Mouse (Mus musculus) v-Abl transformed pro-B cells (cell line): ENCODE measurements around the gene Tmem178b.

Source experiments
- in situ Hi-C, 2 experiments: fragments of 400-800 bp; cut with MboI; formaldehyde crosslinking; loops; one replicate each; pipeline ENCODE4 v1.15.1; 2025; ENCODE audit not compliant: unreplicated experiment in 2 of 2

The Tmem178b gene

GRCm38 (mm10) chr6:39872901-39873591 lies at the start of gene Tmem178b:
Gene Tmem178b, plus strand, starts transcription at chr6:39873271.
- in situ Hi-C loops = no loop called here

DNA sequence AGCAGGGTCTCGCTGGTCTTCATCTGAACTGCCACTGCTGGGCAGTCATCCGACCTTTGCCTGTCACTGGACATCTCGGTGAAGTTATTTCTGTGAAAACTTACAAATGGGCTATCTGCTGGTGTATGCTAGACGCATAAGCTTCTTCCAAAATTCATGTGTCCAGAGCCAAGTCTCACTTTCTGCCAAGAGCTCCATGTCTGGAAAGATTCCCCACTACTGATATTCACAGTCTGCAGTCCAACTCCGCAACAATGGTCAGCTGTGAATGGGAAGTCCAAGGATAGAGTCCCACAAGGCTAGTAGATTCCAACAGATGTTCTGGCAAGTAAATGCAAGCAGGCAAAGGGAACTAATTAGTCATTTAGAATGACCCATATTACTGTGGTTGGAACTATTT lies 44.3 kb upstream of the Tmem178b start:
- in situ Hi-C loops = no loop called here

DNA sequence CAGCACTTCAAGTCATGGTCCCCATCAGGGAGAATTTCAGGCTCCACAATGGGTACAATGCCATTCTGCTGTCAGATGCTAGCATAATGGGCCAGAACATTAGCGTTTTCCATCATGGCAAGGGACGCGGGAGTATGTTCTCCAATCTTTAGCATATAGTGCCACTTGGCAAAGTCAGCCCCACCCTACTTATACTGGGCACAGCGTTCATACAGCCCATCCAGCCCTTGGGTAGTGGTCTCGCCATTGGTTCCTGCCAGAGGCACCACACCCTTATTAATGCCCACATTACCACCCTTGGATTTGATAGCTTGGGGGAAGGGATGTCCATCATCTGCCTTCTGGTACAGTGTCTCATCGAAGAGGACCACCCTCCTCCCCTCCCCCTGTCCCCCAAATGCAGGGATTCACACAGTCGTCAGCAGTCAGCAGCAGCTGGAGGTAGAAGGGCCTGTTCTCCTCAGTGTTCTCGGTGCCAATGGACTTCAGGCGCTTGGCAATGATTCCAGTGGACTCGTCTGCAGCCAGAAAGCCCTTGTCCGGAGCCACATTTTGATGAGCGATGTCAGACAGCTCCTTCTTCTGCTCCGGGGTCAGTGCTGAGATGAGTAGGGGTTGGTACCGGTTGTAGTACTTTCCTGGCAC lies 29.3 kb upstream of the Tmem178b start:
- in situ Hi-C loops = no loop called here

DNA sequence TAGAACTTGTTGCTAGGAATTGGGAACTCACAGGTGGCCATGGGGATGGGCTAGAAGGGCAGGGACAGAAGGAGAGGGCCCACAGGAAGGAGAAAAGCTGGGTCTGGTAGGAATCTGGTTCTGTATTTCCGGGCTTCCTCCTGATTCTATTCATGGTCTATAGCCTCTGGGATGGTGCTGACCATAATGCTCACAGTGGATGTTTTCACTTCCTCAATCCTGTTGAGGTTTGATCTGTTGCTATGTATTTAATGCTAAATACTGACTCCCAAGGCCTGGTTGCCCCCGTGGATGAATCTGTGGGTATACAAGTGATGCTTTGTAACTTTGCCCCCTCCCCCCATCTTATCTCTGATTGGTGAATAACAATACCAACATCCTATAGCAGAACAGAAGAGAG lies 25.5 kb upstream of the Tmem178b start:
- in situ Hi-C loops = no loop called here

DNA sequence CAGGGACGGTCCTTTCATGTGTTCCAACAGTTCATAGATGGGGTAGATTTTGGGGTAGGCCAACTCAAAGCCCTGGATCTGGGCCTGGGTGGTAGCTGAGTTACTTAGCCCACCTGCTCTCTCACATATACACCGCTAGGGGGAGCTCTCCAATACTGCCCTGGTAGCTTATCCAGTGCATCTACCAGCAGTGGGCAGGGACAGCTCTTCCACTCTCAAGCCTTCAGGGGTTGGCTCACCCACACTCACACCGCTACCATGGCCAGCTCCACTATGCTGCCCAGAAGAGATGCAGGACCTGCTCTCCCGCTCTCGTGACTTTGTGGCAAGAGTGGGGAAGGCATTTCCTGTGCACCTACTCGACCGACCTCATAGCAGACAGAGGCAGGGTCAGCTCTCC lies 24.3 kb upstream of the Tmem178b start:
- in situ Hi-C loops = no loop called here

GRCm38 (mm10) chr6:39849667-39850066 lies 23.4 kb upstream of the Tmem178b start:
- in situ Hi-C loops = no loop called here

DNA sequence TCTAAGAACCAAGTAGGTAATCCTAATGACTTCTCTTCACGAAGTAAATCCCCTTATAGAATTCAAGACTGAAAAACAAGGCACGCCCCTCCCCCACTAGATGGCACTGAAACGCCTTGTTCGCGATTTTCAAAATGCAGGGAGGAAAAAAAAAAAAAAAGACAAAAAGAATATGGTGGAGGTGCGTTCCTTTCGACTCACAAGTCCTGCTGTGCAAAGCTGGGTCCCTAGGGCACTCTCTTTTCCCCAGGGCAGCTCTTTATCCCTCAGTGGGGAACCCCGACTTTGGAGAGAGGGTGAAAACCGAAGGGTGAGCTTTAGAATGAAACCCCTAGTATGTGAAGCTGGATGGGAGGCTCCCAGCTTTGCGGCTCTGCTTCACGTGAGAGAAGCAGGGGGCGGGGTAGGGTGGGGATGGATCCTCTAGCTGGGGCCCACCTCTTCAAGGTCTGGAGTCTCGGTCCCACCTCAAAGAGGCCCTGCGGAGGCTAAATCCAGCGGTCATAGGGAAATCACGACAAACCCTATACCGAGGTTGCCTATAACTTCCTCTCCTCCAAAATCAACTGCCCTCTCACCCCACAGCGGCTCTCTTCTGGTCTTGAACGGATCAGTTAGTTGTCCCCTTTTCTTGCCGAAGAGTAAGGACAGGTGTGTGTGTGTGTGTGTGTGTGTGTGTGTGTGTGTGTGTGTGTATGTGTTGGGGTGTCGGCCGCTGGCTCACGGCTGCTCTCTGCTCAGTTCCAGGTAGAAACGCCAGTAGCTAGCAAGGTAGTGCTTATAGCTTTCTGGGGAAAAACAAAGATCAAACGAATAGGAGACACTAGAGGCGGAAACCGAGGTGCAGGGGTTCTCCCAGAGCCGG lies 2.6 kb upstream of the Tmem178b start:
- in situ Hi-C loops = no loop called here

- in situ Hi-C loops = no loop called here
Measured at GRCm38 (mm10) chr6:39871381-39872305, 1.4 kb upstream of the Tmem178b start.

- in situ Hi-C loops = no loop called here
Measured at GRCm38 (mm10) chr6:39872306-39872900, 668 bp upstream of the Tmem178b start.

DNA sequence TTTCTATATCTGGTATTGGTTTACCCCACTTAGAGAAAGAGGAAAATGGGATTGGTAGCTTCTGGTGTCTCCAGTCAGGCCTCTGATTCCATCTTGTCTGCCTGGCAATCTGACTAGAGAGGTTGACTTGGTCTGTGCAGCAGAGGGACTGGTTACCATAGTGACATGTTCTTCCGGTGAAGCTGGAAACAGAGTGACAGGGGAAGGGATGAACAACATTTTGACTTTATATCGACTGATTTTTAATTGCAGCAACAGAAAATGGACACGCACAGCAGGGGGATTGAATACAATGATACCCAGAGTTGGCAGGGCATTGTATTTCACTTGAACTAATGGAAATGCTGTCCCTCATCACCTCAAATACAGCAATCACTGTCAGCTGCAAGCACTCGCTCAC lies 2.1 kb downstream of the Tmem178b start:
- in situ Hi-C loops = no loop called here

DNA sequence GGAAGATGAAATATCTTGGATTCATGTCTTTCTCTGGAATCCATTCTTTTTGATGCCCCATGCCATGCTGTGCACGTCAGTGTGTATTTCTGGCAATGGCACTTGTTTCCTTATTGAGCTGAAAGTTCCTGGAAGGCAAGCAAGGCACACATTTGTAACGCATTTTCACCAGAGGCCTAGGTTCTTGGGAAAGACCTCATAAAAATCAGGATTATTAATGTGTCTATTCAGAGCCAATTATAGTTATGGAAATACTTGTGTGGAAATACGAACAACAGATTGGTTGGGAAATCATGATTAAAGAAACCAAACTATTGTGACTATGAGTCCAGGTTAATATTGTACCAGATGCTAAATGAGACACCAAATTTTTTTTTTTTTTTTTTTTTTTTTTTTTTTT lies 3.4 kb downstream of the Tmem178b start:
- in situ Hi-C loops = no loop called here

- in situ Hi-C loops = no loop called here
Measured at GRCm38 (mm10) chr6:39890811-39891210, 17.7 kb downstream of the Tmem178b start.

DNA sequence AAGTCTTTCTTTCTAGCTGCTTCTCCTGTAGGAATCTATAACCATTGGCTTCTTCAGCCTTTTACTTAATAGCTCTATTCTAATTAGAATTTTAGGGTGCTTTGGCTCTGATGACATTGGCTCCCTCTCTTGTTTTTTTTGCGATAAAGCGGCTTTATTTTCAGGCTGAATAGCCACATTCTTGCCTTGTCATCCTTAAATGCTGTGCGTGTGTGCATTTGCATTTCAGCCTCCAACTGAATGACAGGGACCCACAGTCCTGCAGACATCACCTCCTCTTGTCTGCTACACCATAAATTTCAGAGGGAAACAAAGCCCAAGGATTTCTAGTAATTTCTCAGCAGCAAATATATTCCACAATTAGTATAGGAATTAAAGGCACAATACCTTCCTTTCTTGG lies 23.4 kb downstream of the Tmem178b start:
- in situ Hi-C loops = no loop called here

DNA sequence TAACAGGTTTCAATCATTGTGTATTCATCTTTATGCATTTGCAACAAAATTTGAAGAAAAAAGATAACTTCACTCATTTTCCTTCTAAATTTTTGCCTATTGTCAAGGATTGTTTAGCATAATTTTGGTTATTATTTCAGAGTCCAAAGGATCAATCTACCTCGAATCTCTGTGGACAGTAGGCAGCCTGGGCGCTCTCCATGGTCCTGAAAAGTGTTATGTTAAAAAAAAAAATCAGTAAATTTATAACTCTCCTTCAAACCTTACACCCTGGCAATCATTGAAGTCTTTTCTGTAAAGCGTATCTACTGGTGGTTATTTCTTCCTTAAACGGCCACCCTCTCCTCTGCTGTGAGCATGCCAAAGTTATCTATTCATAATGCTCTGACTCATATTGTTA lies 26.2 kb downstream of the Tmem178b start:
- in situ Hi-C loops = no loop called here

- in situ Hi-C loops = no loop called here
Measured at GRCm38 (mm10) chr6:39903220-39903773, 30.2 kb downstream of the Tmem178b start.

- in situ Hi-C loops = no loop called here
Measured at GRCm38 (mm10) chr6:39903845-39904244, 30.8 kb downstream of the Tmem178b start.

DNA sequence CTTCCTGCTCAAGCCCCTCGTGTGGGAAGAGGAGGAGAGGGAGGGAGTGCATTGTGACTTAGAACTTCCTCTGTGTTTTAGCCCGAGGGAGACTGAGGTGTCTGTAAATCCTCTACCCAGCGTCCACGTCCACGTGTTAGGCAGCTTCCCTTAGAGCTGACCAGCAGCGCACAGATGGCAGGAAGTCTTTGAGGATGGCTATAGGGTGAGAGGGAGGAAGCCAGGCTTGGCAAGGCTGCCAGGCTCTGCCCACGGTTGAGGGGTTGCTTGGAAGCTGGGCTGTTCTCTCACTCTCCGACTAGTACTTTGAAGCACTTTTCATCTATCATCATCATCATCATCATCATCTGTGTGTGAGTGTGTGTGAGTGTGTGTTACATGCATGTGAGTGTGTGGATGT lies 41.9 kb downstream of the Tmem178b start:
- in situ Hi-C loops = no loop called here

DNA sequence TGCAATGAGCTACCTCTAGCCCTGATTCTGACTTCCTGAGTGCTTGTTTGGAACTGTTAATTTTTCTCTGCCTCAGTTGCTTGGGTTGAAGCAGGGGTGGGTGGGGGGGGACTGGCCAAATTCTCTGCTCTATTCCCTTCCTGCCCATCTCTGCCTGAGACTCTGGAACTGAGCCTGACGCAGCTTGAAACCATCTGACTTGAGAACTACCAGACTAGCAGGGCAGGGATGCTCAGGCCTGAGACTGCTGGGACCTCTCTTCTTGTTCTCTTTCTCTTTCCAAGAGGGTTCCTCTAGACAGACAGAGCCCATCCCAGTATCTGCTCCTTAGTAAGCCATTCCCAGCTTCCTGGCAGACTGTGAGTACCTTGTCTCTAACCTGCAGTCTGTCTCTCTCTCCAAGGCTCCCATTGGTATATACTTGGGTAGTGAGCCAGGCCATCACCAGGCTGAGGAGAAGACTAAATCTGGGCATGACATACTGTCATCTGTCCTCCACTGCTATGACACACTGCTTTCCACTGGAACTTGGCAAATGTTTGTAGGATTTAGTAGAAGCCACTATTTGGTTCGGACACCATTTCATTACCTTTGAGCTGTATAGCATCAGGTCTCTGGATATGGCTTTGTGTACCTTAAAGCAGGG lies 42.7 kb downstream of the Tmem178b start:
- in situ Hi-C loops = no loop called here

- in situ Hi-C loops = no loop called here
Measured at GRCm38 (mm10) chr6:39916514-39916913, 43.4 kb downstream of the Tmem178b start.
